ENCODE assay signal across 8 mouse cellular contexts in the genomic region with DNA sequence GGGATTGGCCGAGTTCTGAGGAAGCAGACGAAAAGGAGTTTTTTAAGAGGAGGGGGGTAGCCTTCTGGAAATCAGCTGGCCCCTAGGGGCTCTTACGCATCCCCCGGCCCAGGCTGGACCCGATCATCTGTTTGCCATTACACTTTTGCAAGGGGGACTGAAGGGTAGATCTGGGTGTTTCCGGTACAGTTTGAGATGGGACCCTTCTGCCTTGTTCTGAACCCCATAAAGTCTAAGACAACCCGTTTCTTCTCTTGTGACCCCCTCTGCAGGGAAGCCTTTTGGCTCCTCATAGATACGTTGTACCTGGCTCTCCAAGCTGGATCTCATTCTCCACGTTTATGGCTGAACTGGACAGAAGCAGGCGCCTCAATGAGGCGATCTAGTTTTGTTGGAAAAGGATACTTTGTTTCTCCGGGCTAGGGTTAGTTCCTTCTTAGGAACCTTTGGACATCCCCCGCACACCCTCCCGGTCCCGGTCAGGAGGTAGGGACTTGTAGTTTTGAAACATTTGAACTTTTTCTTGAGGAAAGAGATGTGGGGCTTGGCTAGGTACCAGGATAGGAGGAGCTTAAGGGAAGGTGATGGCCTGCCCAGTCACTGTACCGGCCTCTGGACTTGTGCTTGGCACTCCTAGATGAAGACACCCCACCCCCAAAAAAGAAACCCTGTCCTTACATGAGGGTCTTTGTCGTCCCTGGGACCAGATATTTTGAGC. TPM values are rescaled to one million over a fixed set of nuclear protein-coding genes. Genes with fewer than 3 reads are reported as not detected.
DNase-seq lines count a peak whose midpoint lies in the region; ATAC-seq and TF ChIP-seq lines count a peak whose summit lies in the region.

No protein-coding gene starts in this region.

- peaks cover 38% of the 10 kb centered on the region for H3K27me3 ChIP-seq in erythroblast, embryonic 14.5 days (ENCODE audit: control insufficient read depth)
- H3K27me3 ChIP-seq in hindbrain, embryonic 10.5 days (ENCODE audit: insufficient read depth, poor library complexity, severe bottlenecking), result no peaks in the 10 kb centered on the region
- no peaks in the 10 kb centered on the region for H3K27me3 ChIP-seq in limb, embryonic 13.5 days
- no peaks in the 10 kb centered on the region for H3K27me3 ChIP-seq in neural tube, embryonic 13.5 days

- peak overlapping the region; percentile 74 for H3K4me2 ChIP-seq in limb, embryonic 13.5 days (replicated peaks)
- H3K4me2 ChIP-seq in neural tube, embryonic 13.5 days, result peak overlapping the region; percentile 63

- DNase-seq in hindbrain, embryonic 10.5 days (ENCODE audit: low spot score), result no peak
- no peak for DNase-seq in layer of hippocampus, postnatal 25 days (ENCODE audit: extremely low spot score in 1 of 2, low spot score in 1 of 2)

- H3K9me3 ChIP-seq in erythroblast, embryonic 14.5 days (ENCODE audit: control insufficient read depth, low read length), result no peaks in the 10 kb centered on the region
- H3K9me3 ChIP-seq in hindbrain, embryonic 10.5 days, result no peaks in the 10 kb centered on the region
- no peaks in the 10 kb centered on the region for H3K9me3 ChIP-seq in limb, embryonic 13.5 days
- H3K9me3 ChIP-seq in neural tube, embryonic 13.5 days, result no peaks in the 10 kb centered on the region

- peak overlapping the region; percentile 91 for H3K27ac ChIP-seq in bone marrow macrophage, adult 2 months (ENCODE audit: insufficient read depth, low read depth, low read length)
- H3K27ac ChIP-seq in hindbrain, embryonic 10.5 days, result peak overlapping the region; percentile 95
- H3K27ac ChIP-seq in limb, embryonic 13.5 days, result peak overlapping the region; percentile 96
- H3K27ac ChIP-seq in neural tube, embryonic 13.5 days (replicated peaks), result peak overlapping the region; percentile 98

- 9% methylated on average over 17 of the region's 17 CpGs for WGBS in hindbrain, embryonic 10.5 days
- WGBS in limb, embryonic 13.5 days, result 3% methylated on average over 17 of the region's 17 CpGs
- 6% methylated on average over 17 of the region's 17 CpGs for WGBS in neural tube, embryonic 13.5 days

- ATAC-seq in erythroblast, adult 5-6 weeks (replicated peaks; ENCODE audit: low FRiP score, poor library complexity, severe bottlenecking), result no peak
- no peak for ATAC-seq in limb, embryonic 13.5 days (ENCODE audit: low FRiP score, low read depth)
- ATAC-seq in neural tube, embryonic 13.5 days (ENCODE audit: low read depth), result no peak
- no peak for ATAC-seq in activated CD4-positive, CD25-positive, alpha-beta regulatory T cell, adult 4 months

- peak overlapping the region; percentile 74 for H3K4me3 ChIP-seq in erythroblast, embryonic 14.5 days (replicated peaks)
- H3K4me3 ChIP-seq in bone marrow macrophage, adult 2 months (ENCODE audit: insufficient read depth, low read length), result peak overlapping the region; percentile 93
- peak overlapping the region; percentile 85 for H3K4me3 ChIP-seq in hindbrain, embryonic 10.5 days
- H3K4me3 ChIP-seq in limb, embryonic 13.5 days, result peak overlapping the region; percentile 73
- H3K4me3 ChIP-seq in neural tube, embryonic 13.5 days, result peak overlapping the region; percentile 91

- no peak for TF ChIP-seq POLR2A in bone marrow macrophage, adult 2 months (IDR thresholded peaks at IDR 0.05; ENCODE audit: borderline replicate concordance, low read depth, low read length)

- H3K4me1 ChIP-seq in erythroblast, embryonic 14.5 days (ENCODE audit: control insufficient read depth), result peaks cover 45% of the 10 kb centered on the region
- peaks cover 37% of the 10 kb centered on the region for H3K4me1 ChIP-seq in bone marrow macrophage, adult 2 months (ENCODE audit: control insufficient read depth, insufficient read depth, low read length)
- H3K4me1 ChIP-seq in hindbrain, embryonic 10.5 days (replicated peaks), result peaks cover 60% of the 10 kb centered on the region
- peaks cover 53% of the 10 kb centered on the region for H3K4me1 ChIP-seq in limb, embryonic 13.5 days
- peaks cover 52% of the 10 kb centered on the region for H3K4me1 ChIP-seq in neural tube, embryonic 13.5 days (replicated peaks)

- no peaks in the 10 kb centered on the region for H3K36me3 ChIP-seq in erythroblast, embryonic 14.5 days (ENCODE audit: control insufficient read depth)
- H3K36me3 ChIP-seq in hindbrain, embryonic 10.5 days, result no peaks in the 10 kb centered on the region
- H3K36me3 ChIP-seq in limb, embryonic 13.5 days, result peaks cover 5% of the 10 kb centered on the region; the same call in 1 of the 2 replicates
- H3K36me3 ChIP-seq in neural tube, embryonic 13.5 days, result no peaks in the 10 kb centered on the region

- H3K9ac ChIP-seq in limb, embryonic 13.5 days, result peak overlapping the region; percentile 92
- H3K9ac ChIP-seq in neural tube, embryonic 13.5 days, result peak overlapping the region; percentile 97

- TF ChIP-seq CTCF in bone marrow macrophage, adult 2 months (IDR thresholded peaks at IDR 0.05; ENCODE audit: low read depth, low read length), result no peak

RNA-seq across cellular contexts. Expression of a gene that starts 2.0 kb away (rescaled TPM):
- polyA plus RNA-seq in erythroblast, embryonic 14.5 days (2012), result 0.41 and 0.56 TPM in 2 replicates
- 31.8 and 54.8 TPM in 2 replicates for total RNA-seq in erythroblast, adult 5-6 weeks (2015; ENCODE audit: low replicate concordance)
- 28.4 and 129 TPM in 2 replicates for total RNA-seq in erythroblast, adult 5-6 weeks (2017; ENCODE audit: low replicate concordance)
- 194 and 201 TPM in 2 replicates for polyA plus RNA-seq in bone marrow macrophage, adult 2 months (2012; ENCODE audit: insufficient read depth, insufficient read length, missing spikeins)
- polyA plus RNA-seq in hindbrain, embryonic 10.5 days (2016; fragmentation: Nextera tagmentation; extraction: Ambion mirVana), result 77.7 and 90.1 TPM in 2 replicates
- 128 and 138 TPM in 2 replicates for polyA plus RNA-seq in limb, embryonic 13.5 days (2015; fragmentation: Nextera tagmentation; extraction: Ambion mirVana)
- 114 and 123 TPM in 2 replicates for polyA plus RNA-seq in neural tube, embryonic 13.5 days (2015; fragmentation: Nextera tagmentation; extraction: Ambion mirVana)
- 100 to 1,000 TPM; 102 to 114 TPM for total RNA-seq in layer of hippocampus, postnatal 25 days (2021)
- polyA plus RNA-seq in activated CD4-positive, CD25-positive, alpha-beta regulatory T cell, adult 4 months (2017; shearing (Covaris generic)), result 10 to 100 TPM; 44.4 to 52.4 TPM

RNA-seq across cellular contexts. Expression of a gene that starts 18.6 kb away (rescaled TPM):
- polyA plus RNA-seq in erythroblast, embryonic 14.5 days (2012), result 22.6 and 32.2 TPM in 2 replicates
- total RNA-seq in erythroblast, adult 5-6 weeks (2015; ENCODE audit: low replicate concordance), result 241 and 306 TPM in 2 replicates
- 280 and 382 TPM in 2 replicates for total RNA-seq in erythroblast, adult 5-6 weeks (2017; ENCODE audit: low replicate concordance)
- 854 and 1,184 TPM in 2 replicates for polyA plus RNA-seq in bone marrow macrophage, adult 2 months (2012; ENCODE audit: insufficient read depth, insufficient read length, missing spikeins)
- 381 and 439 TPM in 2 replicates for polyA plus RNA-seq in hindbrain, embryonic 10.5 days (2016; fragmentation: Nextera tagmentation; extraction: Ambion mirVana)
- 547 and 558 TPM in 2 replicates for polyA plus RNA-seq in limb, embryonic 13.5 days (2015; fragmentation: Nextera tagmentation; extraction: Ambion mirVana)
- 351 and 415 TPM in 2 replicates for polyA plus RNA-seq in neural tube, embryonic 13.5 days (2015; fragmentation: Nextera tagmentation; extraction: Ambion mirVana)
- total RNA-seq in layer of hippocampus, postnatal 25 days (2021), result 100 to 1,000 TPM; 327 to 397 TPM
- 1,000 to 10,000 TPM; 1,077 to 1,095 TPM for polyA plus RNA-seq in activated CD4-positive, CD25-positive, alpha-beta regulatory T cell, adult 4 months (2017; shearing (Covaris generic))

RNA-seq across cellular contexts. Expression of a gene that starts 25.1 kb away (rescaled TPM):
- polyA plus RNA-seq in erythroblast, embryonic 14.5 days (2012), result not detected in 2 replicates
- total RNA-seq in erythroblast, adult 5-6 weeks (2015; ENCODE audit: low replicate concordance), result not detected in 2 replicates
- not detected in 2 replicates for total RNA-seq in erythroblast, adult 5-6 weeks (2017; ENCODE audit: low replicate concordance)
- polyA plus RNA-seq in bone marrow macrophage, adult 2 months (2012; ENCODE audit: insufficient read depth, insufficient read length, missing spikeins), result not detected in 2 replicates
- polyA plus RNA-seq in hindbrain, embryonic 10.5 days (2016; fragmentation: Nextera tagmentation; extraction: Ambion mirVana), result 0.37 and 0.80 TPM in 2 replicates
- 0.83 TPM in 1 of 2 replicates, not detected in the other for polyA plus RNA-seq in limb, embryonic 13.5 days (2015; fragmentation: Nextera tagmentation; extraction: Ambion mirVana)
- polyA plus RNA-seq in neural tube, embryonic 13.5 days (2015; fragmentation: Nextera tagmentation; extraction: Ambion mirVana), result 0.67 TPM in 1 of 2 replicates, not detected in the other
- total RNA-seq in layer of hippocampus, postnatal 25 days (2021), result 1 to 10 TPM in 1 of 2 experiments, under 1 TPM in 1; 0.63 to 1.3 TPM
- polyA plus RNA-seq in activated CD4-positive, CD25-positive, alpha-beta regulatory T cell, adult 4 months (2017; shearing (Covaris generic)), result under 1 TPM in 1 of 2 experiments, not detected in 1; 0.74 TPM

RNA-seq across cellular contexts. Expression of a gene that starts 34.5 kb away (rescaled TPM):
- 1.2 and 1.3 TPM in 2 replicates for polyA plus RNA-seq in erythroblast, embryonic 14.5 days (2012)
- 7.1 and 15.4 TPM in 2 replicates for total RNA-seq in erythroblast, adult 5-6 weeks (2015; ENCODE audit: low replicate concordance)
- 8.9 and 12.3 TPM in 2 replicates for total RNA-seq in erythroblast, adult 5-6 weeks (2017; ENCODE audit: low replicate concordance)
- polyA plus RNA-seq in bone marrow macrophage, adult 2 months (2012; ENCODE audit: insufficient read depth, insufficient read length, missing spikeins), result 19.1 and 19.8 TPM in 2 replicates
- polyA plus RNA-seq in hindbrain, embryonic 10.5 days (2016; fragmentation: Nextera tagmentation; extraction: Ambion mirVana), result 19.4 and 20.6 TPM in 2 replicates
- 21.0 and 23.3 TPM in 2 replicates for polyA plus RNA-seq in limb, embryonic 13.5 days (2015; fragmentation: Nextera tagmentation; extraction: Ambion mirVana)
- polyA plus RNA-seq in neural tube, embryonic 13.5 days (2015; fragmentation: Nextera tagmentation; extraction: Ambion mirVana), result 18.8 and 19.1 TPM in 2 replicates
- total RNA-seq in layer of hippocampus, postnatal 25 days (2021), result 10 to 100 TPM; 19.2 to 20.6 TPM
- polyA plus RNA-seq in activated CD4-positive, CD25-positive, alpha-beta regulatory T cell, adult 4 months (2017; shearing (Covaris generic)), result 10 to 100 TPM; 21.3 to 22.8 TPM

RNA-seq across cellular contexts. Expression of a gene that starts 39.7 kb away (rescaled TPM):
- polyA plus RNA-seq in erythroblast, embryonic 14.5 days (2012), result not detected in 2 replicates
- 2.1 TPM in 1 of 2 replicates, not detected in the other for total RNA-seq in erythroblast, adult 5-6 weeks (2015; ENCODE audit: low replicate concordance)
- not detected in 2 replicates for total RNA-seq in erythroblast, adult 5-6 weeks (2017; ENCODE audit: low replicate concordance)
- polyA plus RNA-seq in bone marrow macrophage, adult 2 months (2012; ENCODE audit: insufficient read depth, insufficient read length, missing spikeins), result 1.8 and 2.4 TPM in 2 replicates
- 10.0 and 12.3 TPM in 2 replicates for polyA plus RNA-seq in hindbrain, embryonic 10.5 days (2016; fragmentation: Nextera tagmentation; extraction: Ambion mirVana)
- polyA plus RNA-seq in limb, embryonic 13.5 days (2015; fragmentation: Nextera tagmentation; extraction: Ambion mirVana), result 11.7 and 12.5 TPM in 2 replicates
- 31.0 and 32.3 TPM in 2 replicates for polyA plus RNA-seq in neural tube, embryonic 13.5 days (2015; fragmentation: Nextera tagmentation; extraction: Ambion mirVana)
- 10 to 100 TPM; 66.2 to 71.6 TPM for total RNA-seq in layer of hippocampus, postnatal 25 days (2021)
- polyA plus RNA-seq in activated CD4-positive, CD25-positive, alpha-beta regulatory T cell, adult 4 months (2017; shearing (Covaris generic)), result 1 to 10 TPM; 1.6 to 1.7 TPM

Comparison
In these comparisons a context has a peak if more than half of its experiments do, and no peak if none do; other contexts are left out.
1. RNA of a gene that starts 2.0 kb away (polyA plus RNA-seq): 194 to 201 TPM in bone marrow macrophage, adult 2 months, 128 to 138 TPM in limb, embryonic 13.5 days, 114 to 123 TPM in neural tube, embryonic 13.5 days, 77.7 to 90.1 TPM in hindbrain, embryonic 10.5 days and 44.4 to 52.4 TPM in activated CD4-positive, CD25-positive, alpha-beta regulatory T cell, adult 4 months; 0.41 to 0.56 TPM in erythroblast, embryonic 14.5 days; every median in the first group is over 10 times any median in the second.
2. RNA of a gene that starts 18.6 kb away (polyA plus RNA-seq): 1,077 to 1,095 TPM in activated CD4-positive, CD25-positive, alpha-beta regulatory T cell, adult 4 months, 854 to 1,184 TPM in bone marrow macrophage, adult 2 months, 547 to 558 TPM in limb, embryonic 13.5 days, 351 to 415 TPM in neural tube, embryonic 13.5 days and 381 to 439 TPM in hindbrain, embryonic 10.5 days; 22.6 to 32.2 TPM in erythroblast, embryonic 14.5 days; every median in the first group is over 10 times any median in the second.
3. Peak in every context shown above with its lines, with median percentiles within 50 percentile points of each other: H3K4me3 ChIP-seq and H3K27ac ChIP-seq.